Mouse (Mus musculus) liver, adult 2 months (tissue): ENCODE results near the gene Fank1.

Experiments
- CTCF ChIP-seq: fragments of 200-500 bp; IDR thresholded peaks from 2 replicates; pipeline ENCODE4 v1.5.1; 2011; ENCODE audit warnings: low read depth, low read length, control low read depth
- POLR2A ChIP-seq: fragments of 200-500 bp; IDR thresholded peaks from 2 replicates; pipeline ENCODE4 v1.6.1; 2011; ENCODE audit warnings: low read length, control low read depth; ENCODE audit not compliant: insufficient read depth; ENCODE audit errors: extremely low read depth

GRCm38 (mm10) chr7:133858506-133858905 is 81.8 kb downstream of the Fank1 start:
- TF ChIP-seq POLR2A, result no peak
- TF ChIP-seq CTCF, result no peak
